Mouse (Mus musculus) limb, embryonic 10.5 days (tissue): ENCODE measurements at regions not wholly inside any gene's neighbourhood (a gene's known extent, or its start where the extent isn't known, plus 50 kb on each side); places are given as distances from the start of the nearest gene placed in this dataset.

Experiments
- DNase-seq: peaks from one replicate; pipeline ENCODE4 v3.0.0-alpha.2; 2017; ENCODE audit warnings: low spot score
- H3K27ac ChIP-seq: fragments of 300-500 bp; sonication (generic); 2 replicates; pipeline ENCODE4 v1.5.1; 2016; ENCODE audit warnings: mild to moderate bottlenecking
- H3K27me3 ChIP-seq: fragments of 300-500 bp; sonication (generic); 2 replicates; pipeline ENCODE4 v1.6.1; 2016; ENCODE audit warnings: low read depth, mild to moderate bottlenecking; ENCODE audit not compliant: poor library complexity, severe bottlenecking
- H3K36me3 ChIP-seq: fragments of 300-500 bp; sonication (generic); 2 replicates; pipeline ENCODE4 v1.6.1; 2016; ENCODE audit warnings: mild to moderate bottlenecking, moderate library complexity
- H3K4me1 ChIP-seq: fragments of 300-500 bp; sonication (generic); 2 replicates; pipeline ENCODE4 v1.6.1; 2016
- H3K4me3 ChIP-seq: fragments of 300-500 bp; sonication (generic); 2 replicates; pipeline ENCODE4 v1.5.1; 2016; ENCODE audit warnings: mild to moderate bottlenecking, moderate library complexity
- H3K9me3 ChIP-seq: fragments of 300-500 bp; sonication (generic); replicated peaks from 2 replicates; pipeline ENCODE4 v1.6.1; 2016; ENCODE audit warnings: mild to moderate bottlenecking
- WGBS: fragments of 180-500 bp; shearing (Covaris S2); methylation state at CpG from one replicate; pipeline ENCODE4 v1.1.7; 2016; 5-methylcytosine and 5-hydroxymethylcytosine counted together

GRCm38 (mm10) chr5:43133672-43134071, 99.3 kb upstream of the Cpeb2 start:
- WGBS = 75% methylated on average over 3 of the region's 3 CpGs
- no peak for DNase-seq
- Histone ChIP-seq H3K27ac (no peak overlapping the region), H3K9me3 (no peaks in the 10 kb centered on the region), H3K4me3 (no peak overlapping the region), H3K36me3 (no peaks in the 10 kb centered on the region), H3K4me1 (no peaks in the 10 kb centered on the region), H3K27me3 (no peaks in the 10 kb centered on the region)

- no peaks in the 10 kb centered on the region for H3K27me3 ChIP-seq
- H3K4me1 ChIP-seq = no peaks in the 10 kb centered on the region
- DNase-seq = no peak
- H3K9me3 ChIP-seq = no peaks in the 10 kb centered on the region
- H3K4me3 ChIP-seq = no peak overlapping the region
- no peak overlapping the region for H3K27ac ChIP-seq
- no peaks in the 10 kb centered on the region for H3K36me3 ChIP-seq
- 91% methylated on average over 4 of the region's 4 CpGs for WGBS
These were observed 96.8 kb upstream of the Cpeb2 start for GRCm38 (mm10) chr5:43136142-43136541.

GRCm38 (mm10) chr5:43137777-43138176, 95.2 kb upstream of the Cpeb2 start:
- Histone ChIP-seq H3K9me3 (no peaks in the 10 kb centered on the region), H3K36me3 (no peaks in the 10 kb centered on the region), H3K4me1 (no peaks in the 10 kb centered on the region), H3K27me3 (no peaks in the 10 kb centered on the region), H3K4me3 (no peak overlapping the region), H3K27ac (no peak overlapping the region)
- DNase-seq = no peak
- WGBS = 89% methylated on average over 5 of the region's 5 CpGs

GRCm38 (mm10) chr5:43138931-43139486, 94.0 kb upstream of the Cpeb2 start:
- no peaks in the 10 kb centered on the region for H3K4me1 ChIP-seq
- H3K27ac ChIP-seq = no peak overlapping the region
- WGBS = 93% methylated on average over 4 of the region's 4 CpGs
- H3K36me3 ChIP-seq = no peaks in the 10 kb centered on the region
- no peaks in the 10 kb centered on the region for H3K9me3 ChIP-seq
- DNase-seq = no peak
- no peaks in the 10 kb centered on the region for H3K27me3 ChIP-seq
- H3K4me3 ChIP-seq = no peak overlapping the region

GRCm38 (mm10) chr5:43139813-43140212, 93.2 kb upstream of the Cpeb2 start:
- no peaks in the 10 kb centered on the region for H3K9me3 ChIP-seq
- no peak overlapping the region for H3K27ac ChIP-seq
- no peaks in the 10 kb centered on the region for H3K27me3 ChIP-seq
- no peaks in the 10 kb centered on the region for H3K4me1 ChIP-seq
- DNase-seq = no peak
- WGBS = 86% methylated on average over 1 of the region's 1 CpGs
- no peaks in the 10 kb centered on the region for H3K36me3 ChIP-seq
- H3K4me3 ChIP-seq = no peak overlapping the region

GRCm38 (mm10) chr5:43145939-43146338, 87.0 kb upstream of the Cpeb2 start:
- DNase-seq = no peak
- WGBS = 94% methylated on average over 6 of the region's 6 CpGs
- Histone ChIP-seq H3K4me3 (no peak overlapping the region), H3K4me1 (peaks cover 6% of the 10 kb centered on the region; the same call in 1 of the 2 replicates), H3K27me3 (no peaks in the 10 kb centered on the region), H3K36me3 (no peaks in the 10 kb centered on the region), H3K9me3 (no peaks in the 10 kb centered on the region), H3K27ac (no peak overlapping the region)

- no peak for DNase-seq
- WGBS = 89% methylated on average over 2 of the region's 2 CpGs
- no peaks in the 10 kb centered on the region for H3K9me3 ChIP-seq
- no peaks in the 10 kb centered on the region for H3K27me3 ChIP-seq
- H3K27ac ChIP-seq = no peak overlapping the region
- no peaks in the 10 kb centered on the region for H3K36me3 ChIP-seq
- peaks cover 6% of the 10 kb centered on the region; the same call in 1 of the 2 replicates for H3K4me1 ChIP-seq
- H3K4me3 ChIP-seq = no peak overlapping the region
These were observed 86.0 kb upstream of the Cpeb2 start for GRCm38 (mm10) chr5:43146928-43147327.

GRCm38 (mm10) chr5:43148486-43148885, 84.5 kb upstream of the Cpeb2 start:
- H3K4me3 ChIP-seq = no peak overlapping the region
- H3K27me3 ChIP-seq = no peaks in the 10 kb centered on the region
- WGBS = 51% methylated on average over 9 of the region's 9 CpGs
- no peaks in the 10 kb centered on the region for H3K9me3 ChIP-seq
- peaks cover 6% of the 10 kb centered on the region; the same call in 1 of the 2 replicates for H3K4me1 ChIP-seq
- no peaks in the 10 kb centered on the region for H3K36me3 ChIP-seq
- peak; percentile 34 for DNase-seq
- no peak overlapping the region for H3K27ac ChIP-seq

- WGBS = 47% methylated on average over 4 of the region's 4 CpGs
- DNase-seq = no peak
- H3K9me3 ChIP-seq = no peaks in the 10 kb centered on the region
These were observed 83.4 kb upstream of the Cpeb2 start for GRCm38 (mm10) chr5:43149559-43149958.

GRCm38 (mm10) chr5:43151099-43151774, 81.7 kb upstream of the Cpeb2 start:
- no peaks in the 10 kb centered on the region for H3K36me3 ChIP-seq

More at GRCm38 (mm10) chr5:43149559-43149958, 83.4 kb upstream of the Cpeb2 start:
- Histone ChIP-seq H3K4me3 (no peak overlapping the region), H3K4me1 (peaks cover 6% of the 10 kb centered on the region; the same call in 1 of the 2 replicates), H3K27ac (no peak overlapping the region), H3K27me3 (no peaks in the 10 kb centered on the region), H3K36me3 (no peaks in the 10 kb centered on the region)

GRCm38 (mm10) chr5:43152119-43152611, 80.8 kb upstream of the Cpeb2 start:
- no peaks in the 10 kb centered on the region for H3K27me3 ChIP-seq
- no peaks in the 10 kb centered on the region for H3K9me3 ChIP-seq
- 50% methylated on average over 8 of the region's 8 CpGs for WGBS
- H3K4me3 ChIP-seq = no peak overlapping the region
- H3K27ac ChIP-seq = no peak overlapping the region
- DNase-seq = no peak
- peaks cover 6% of the 10 kb centered on the region; the same call in 1 of the 2 replicates for H3K4me1 ChIP-seq
- no peaks in the 10 kb centered on the region for H3K36me3 ChIP-seq

More at GRCm38 (mm10) chr5:43151099-43151774, 81.7 kb upstream of the Cpeb2 start:
- peaks cover 6% of the 10 kb centered on the region; the same call in 1 of the 2 replicates for H3K4me1 ChIP-seq
- H3K27ac ChIP-seq = no peak overlapping the region
- DNase-seq = no peak
- no peaks in the 10 kb centered on the region for H3K9me3 ChIP-seq
- 71% methylated on average over 3 of the region's 3 CpGs for WGBS
- H3K4me3 ChIP-seq = no peak overlapping the region
- no peaks in the 10 kb centered on the region for H3K27me3 ChIP-seq

- 82% methylated on average over 1 of the region's 1 CpGs for WGBS
- Histone ChIP-seq H3K36me3 (no peaks in the 10 kb centered on the region), H3K4me1 (peaks cover 6% of the 10 kb centered on the region; the same call in 1 of the 2 replicates), H3K4me3 (no peak overlapping the region), H3K9me3 (no peaks in the 10 kb centered on the region), H3K27me3 (no peaks in the 10 kb centered on the region), H3K27ac (no peak overlapping the region)
- DNase-seq = no peak
These were observed 80.1 kb upstream of the Cpeb2 start for GRCm38 (mm10) chr5:43152881-43153280.

GRCm38 (mm10) chr5:43156771-43157170, 76.2 kb upstream of the Cpeb2 start:
- H3K4me3 ChIP-seq = no peak overlapping the region

More at GRCm38 (mm10) chr5:43156771-43157170, 76.2 kb upstream of the Cpeb2 start:
- no peaks in the 10 kb centered on the region for H3K9me3 ChIP-seq
- WGBS = 86% methylated on average over 3 of the region's 3 CpGs
- no peaks in the 10 kb centered on the region for H3K27me3 ChIP-seq
- H3K27ac ChIP-seq = no peak overlapping the region
- no peaks in the 10 kb centered on the region for H3K4me1 ChIP-seq
- H3K36me3 ChIP-seq = no peaks in the 10 kb centered on the region
- no peak for DNase-seq
